Mouse (Mus musculus): Measurements from ENCODE around the gene Cep112. TPM values are rescaled to one million over a fixed set of nuclear protein-coding genes. Genes with fewer than 3 reads are reported as not detected.

The Cep112 gene
- total RNA-seq, 1 experiment: 0.85 TPM

DNA sequence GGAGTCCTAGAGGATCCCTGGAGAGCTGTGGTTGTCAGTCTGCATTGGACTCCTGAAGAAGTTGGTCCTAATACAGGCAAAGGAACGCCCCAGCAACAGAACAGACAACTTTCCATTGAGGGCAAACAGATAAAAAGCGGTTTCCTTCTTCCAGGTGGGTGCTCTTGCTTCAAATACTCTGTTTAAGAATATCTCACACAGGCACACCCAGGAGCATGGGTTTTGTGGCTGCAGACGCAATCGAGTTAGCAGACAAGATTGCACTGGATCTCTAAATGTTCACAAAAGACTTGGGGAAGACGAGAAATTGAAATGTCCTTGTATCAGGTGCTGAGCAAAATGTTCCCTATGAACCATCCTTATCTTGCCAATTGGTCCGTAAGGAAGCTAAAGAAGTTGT lies 5.8 kb upstream of the Cep112 start:
- TF ChIP-seq ZC3H11A (IDR thresholded peaks at IDR 0.05; ENCODE audit: borderline replicate concordance, low read depth, low read length) (no peak), CHD2 (IDR thresholded peaks at IDR 0.05; ENCODE audit: low read depth, low read length) (no peak), HCFC1 (IDR thresholded peaks at IDR 0.05; ENCODE audit: borderline replicate concordance, insufficient read depth, low read length) (no peak), ZNF384 (IDR thresholded peaks at IDR 0.05; ENCODE audit: low read depth, low read length) (no peak), MAFK (IDR thresholded peaks at IDR 0.05; ENCODE audit: insufficient read depth, low read depth, low read length) (no peak)
- Histone ChIP-seq H3K9ac (ENCODE audit: insufficient read depth, low read depth, low read length, poor library complexity, severe bottlenecking) (no peak overlapping the region), H3K36me3 (ENCODE audit: control insufficient read depth, insufficient read depth, low read length, poor library complexity, severe bottlenecking) (no peaks in the 10 kb centered on the region), H3K4me3 (ENCODE audit: insufficient read depth in 1 of 2, low read depth in 1 of 2, low read length in 2 of 2, poor library complexity in 1 of 2, severe bottlenecking in 1 of 2) (no peak overlapping the region), H3K27ac (ENCODE audit: insufficient read depth, low read depth, low read length, poor library complexity, severe bottlenecking) (no peak overlapping the region), H3K4me1 (ENCODE audit: control insufficient read depth in 2 of 2, insufficient read depth in 2 of 2, low read length in 2 of 2, poor library complexity in 1 of 2) (peaks cover 0 to 7% of the 10 kb centered on the region in 2 experiments; a peak in 2 of 4 replicates), H3K9me3 (ENCODE audit: control insufficient read depth, insufficient read depth, low read depth, low read length) (no peaks in the 10 kb centered on the region)
- DNase-seq (ENCODE audit: low read depth, low spot score): no peak
- in situ Hi-C loops (cut with MboI; ENCODE audit: low sequenced_read_pairs in 2 of 2, unreplicated experiment in 2 of 2): no loop called here

DNA sequence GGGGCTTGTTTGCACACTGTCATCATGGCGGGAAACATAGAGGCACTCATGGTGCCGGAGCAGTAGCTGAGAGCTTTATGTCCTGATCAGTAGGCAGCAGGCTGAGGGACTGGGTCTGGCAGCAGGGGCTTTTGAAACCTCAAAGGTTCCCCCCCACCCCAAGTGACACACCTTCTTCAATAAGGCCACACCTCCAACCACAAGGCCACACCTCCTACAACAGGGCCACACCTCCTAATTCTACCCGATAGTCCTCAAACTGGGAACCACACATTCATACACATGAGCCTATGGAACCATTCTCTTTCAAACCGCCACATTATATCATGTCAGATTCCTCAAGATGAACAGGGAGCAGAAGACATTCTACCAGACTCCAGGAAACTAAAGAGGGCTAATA lies 4.2 kb upstream of the Cep112 start:
- Histone ChIP-seq H3K36me3 (ENCODE audit: control insufficient read depth, insufficient read depth, low read length, poor library complexity, severe bottlenecking) (no peaks in the 10 kb centered on the region), H3K9ac (ENCODE audit: insufficient read depth, low read depth, low read length, poor library complexity, severe bottlenecking) (no peak overlapping the region), H3K4me1 (ENCODE audit: control insufficient read depth in 2 of 2, insufficient read depth in 2 of 2, low read length in 2 of 2, poor library complexity in 1 of 2) (peaks cover 0 to 7% of the 10 kb centered on the region in 2 experiments; a peak in 2 of 4 replicates), H3K4me3 (ENCODE audit: insufficient read depth in 1 of 2, low read depth in 1 of 2, low read length in 2 of 2, poor library complexity in 1 of 2, severe bottlenecking in 1 of 2) (no peak overlapping the region), H3K9me3 (ENCODE audit: control insufficient read depth, insufficient read depth, low read depth, low read length) (no peaks in the 10 kb centered on the region), H3K27ac (ENCODE audit: insufficient read depth, low read depth, low read length, poor library complexity, severe bottlenecking) (no peak overlapping the region)
- no peak for TF ChIP-seq CHD2 (IDR thresholded peaks at IDR 0.05; ENCODE audit: low read depth, low read length)
- TF ChIP-seq ZNF384 (IDR thresholded peaks at IDR 0.05; ENCODE audit: low read depth, low read length): no peak
- TF ChIP-seq HCFC1 (IDR thresholded peaks at IDR 0.05; ENCODE audit: borderline replicate concordance, insufficient read depth, low read length): no peak
- no peak for TF ChIP-seq ZC3H11A (IDR thresholded peaks at IDR 0.05; ENCODE audit: borderline replicate concordance, low read depth, low read length)
- no peak for TF ChIP-seq MAFK (IDR thresholded peaks at IDR 0.05; ENCODE audit: insufficient read depth, low read depth, low read length)
- in situ Hi-C loops (cut with MboI; ENCODE audit: low sequenced_read_pairs in 2 of 2, unreplicated experiment in 2 of 2): no loop called here
- DNase-seq (ENCODE audit: low read depth, low spot score): peak; percentile 63

GRCm38 (mm10) chr11:108423221-108423620 lies 1.8 kb upstream of the Cep112 start:
- no peak overlapping the region for H3K4me3 ChIP-seq (ENCODE audit: insufficient read depth in 1 of 2, low read depth in 1 of 2, low read length in 2 of 2, poor library complexity in 1 of 2, severe bottlenecking in 1 of 2)
- H3K9ac ChIP-seq (ENCODE audit: insufficient read depth, low read depth, low read length, poor library complexity, severe bottlenecking): no peak overlapping the region
- TF ChIP-seq MAFK (IDR thresholded peaks at IDR 0.05; ENCODE audit: insufficient read depth, low read depth, low read length) (no peak), HCFC1 (IDR thresholded peaks at IDR 0.05; ENCODE audit: borderline replicate concordance, insufficient read depth, low read length) (no peak), ZC3H11A (IDR thresholded peaks at IDR 0.05; ENCODE audit: borderline replicate concordance, low read depth, low read length) (no peak)
- no peak for DNase-seq (ENCODE audit: low read depth, low spot score)
- H3K36me3 ChIP-seq (ENCODE audit: control insufficient read depth, insufficient read depth, low read length, poor library complexity, severe bottlenecking): no peaks in the 10 kb centered on the region
- peaks cover 0 to 7% of the 10 kb centered on the region in 2 experiments; a peak in 2 of 4 replicates for H3K4me1 ChIP-seq (ENCODE audit: control insufficient read depth in 2 of 2, insufficient read depth in 2 of 2, low read length in 2 of 2, poor library complexity in 1 of 2)
- in situ Hi-C loops (cut with MboI; ENCODE audit: low sequenced_read_pairs in 2 of 2, unreplicated experiment in 2 of 2): no loop called here
- no peaks in the 10 kb centered on the region for H3K9me3 ChIP-seq (ENCODE audit: control insufficient read depth, insufficient read depth, low read depth, low read length)
- no peak overlapping the region; the same call in 1 of the 2 replicates for H3K27ac ChIP-seq (ENCODE audit: insufficient read depth, low read depth, low read length, poor library complexity, severe bottlenecking)

DNA sequence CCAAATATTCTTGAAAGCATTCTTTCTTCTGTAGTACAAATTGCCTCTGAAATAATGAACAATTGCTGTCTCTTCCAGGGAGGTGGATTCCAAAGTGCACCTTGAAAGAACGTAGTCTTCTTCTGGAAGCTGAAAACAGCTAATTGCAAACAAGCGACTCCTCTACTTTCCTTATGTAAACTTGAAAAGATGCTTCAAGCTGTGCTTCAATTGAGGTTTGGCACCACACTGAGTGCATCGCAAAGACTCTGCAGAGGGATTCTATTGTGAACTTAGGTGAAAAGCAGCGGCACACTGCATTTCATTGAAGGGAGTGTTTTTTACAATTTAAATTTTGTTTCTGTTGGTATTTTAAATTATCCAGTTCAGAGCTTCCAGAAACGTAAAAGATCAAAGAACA lies 881 bp upstream of the Cep112 start:
- no peaks in the 10 kb centered on the region for H3K36me3 ChIP-seq (ENCODE audit: control insufficient read depth, insufficient read depth, low read length, poor library complexity, severe bottlenecking)
- in situ Hi-C loops (cut with MboI; ENCODE audit: low sequenced_read_pairs in 2 of 2, unreplicated experiment in 2 of 2): no loop called here
- peaks cover 0 to 7% of the 10 kb centered on the region in 2 experiments; a peak in 2 of 4 replicates for H3K4me1 ChIP-seq (ENCODE audit: control insufficient read depth in 2 of 2, insufficient read depth in 2 of 2, low read length in 2 of 2, poor library complexity in 1 of 2)
- peak overlapping the region in 1 of 2 experiments; percentile 52; a peak in 2 of 4 replicates for H3K4me3 ChIP-seq (ENCODE audit: insufficient read depth in 1 of 2, low read depth in 1 of 2, low read length in 2 of 2, poor library complexity in 1 of 2, severe bottlenecking in 1 of 2)
- TF ChIP-seq HCFC1 (IDR thresholded peaks at IDR 0.05; ENCODE audit: borderline replicate concordance, insufficient read depth, low read length) (no peak), CHD2 (IDR thresholded peaks at IDR 0.05; ENCODE audit: low read depth, low read length) (no peak), MAFK (IDR thresholded peaks at IDR 0.05; ENCODE audit: insufficient read depth, low read depth, low read length) (no peak), ZNF384 (IDR thresholded peaks at IDR 0.05; ENCODE audit: low read depth, low read length) (no peak), ZC3H11A (IDR thresholded peaks at IDR 0.05; ENCODE audit: borderline replicate concordance, low read depth, low read length) (no peak)
- DNase-seq (ENCODE audit: low read depth, low spot score): peak; percentile 51
- H3K9me3 ChIP-seq (ENCODE audit: control insufficient read depth, insufficient read depth, low read depth, low read length): no peaks in the 10 kb centered on the region
- no peak overlapping the region for H3K9ac ChIP-seq (ENCODE audit: insufficient read depth, low read depth, low read length, poor library complexity, severe bottlenecking)
- H3K27ac ChIP-seq (ENCODE audit: insufficient read depth, low read depth, low read length, poor library complexity, severe bottlenecking): no peak overlapping the region; the same call in 1 of the 2 replicates

DNA sequence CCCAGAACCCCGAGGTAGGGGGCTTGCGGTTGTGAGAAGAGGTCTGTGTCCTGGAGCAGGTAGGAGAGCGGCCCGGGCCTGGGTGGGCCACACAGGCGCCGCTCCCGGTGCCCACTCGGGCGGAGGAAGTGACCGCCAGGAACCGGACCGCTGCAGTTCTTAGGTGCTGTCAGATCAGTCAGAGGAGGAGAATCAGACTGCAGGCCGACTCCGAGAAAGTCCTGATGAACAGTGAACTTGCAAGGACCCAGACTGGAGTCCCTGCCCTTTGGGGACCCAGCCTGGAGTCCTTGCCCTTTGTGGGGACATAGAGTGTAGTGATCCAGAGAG lies 565 bp downstream of the Cep112 start:
- H3K4me1 ChIP-seq (ENCODE audit: control insufficient read depth in 2 of 2, insufficient read depth in 2 of 2, low read length in 2 of 2, poor library complexity in 1 of 2): peaks cover 0 to 6% of the 10 kb centered on the region in 2 experiments; a peak in 2 of 4 replicates
- H3K9ac ChIP-seq (ENCODE audit: insufficient read depth, low read depth, low read length, poor library complexity, severe bottlenecking): peak overlapping the region; percentile 62
- in situ Hi-C loops (cut with MboI; ENCODE audit: low sequenced_read_pairs in 2 of 2, unreplicated experiment in 2 of 2): no loop called here
- H3K9me3 ChIP-seq (ENCODE audit: control insufficient read depth, insufficient read depth, low read depth, low read length): no peaks in the 10 kb centered on the region
- TF ChIP-seq MAFK (IDR thresholded peaks at IDR 0.05; ENCODE audit: insufficient read depth, low read depth, low read length) (no peak), ZC3H11A (IDR thresholded peaks at IDR 0.05; ENCODE audit: borderline replicate concordance, low read depth, low read length) (no peak), CHD2 (IDR thresholded peaks at IDR 0.05; ENCODE audit: low read depth, low read length) (no peak), ZNF384 (IDR thresholded peaks at IDR 0.05; ENCODE audit: low read depth, low read length) (no peak), HCFC1 (IDR thresholded peaks at IDR 0.05; ENCODE audit: borderline replicate concordance, insufficient read depth, low read length) (no peak)
- H3K36me3 ChIP-seq (ENCODE audit: control insufficient read depth, insufficient read depth, low read length, poor library complexity, severe bottlenecking): no peaks in the 10 kb centered on the region
- peak overlapping the region; percentile 70 to 76 for H3K4me3 ChIP-seq (ENCODE audit: insufficient read depth in 1 of 2, low read depth in 1 of 2, low read length in 2 of 2, poor library complexity in 1 of 2, severe bottlenecking in 1 of 2)
- H3K27ac ChIP-seq (ENCODE audit: insufficient read depth, low read depth, low read length, poor library complexity, severe bottlenecking): peak overlapping the region; percentile 8; the same call in 1 of the 2 replicates
- DNase-seq (ENCODE audit: low read depth, low spot score): no peak

Data from ES-E14 (cell line).